Mouse (Mus musculus): ENCODE data around the gene Cap2.

DNA sequence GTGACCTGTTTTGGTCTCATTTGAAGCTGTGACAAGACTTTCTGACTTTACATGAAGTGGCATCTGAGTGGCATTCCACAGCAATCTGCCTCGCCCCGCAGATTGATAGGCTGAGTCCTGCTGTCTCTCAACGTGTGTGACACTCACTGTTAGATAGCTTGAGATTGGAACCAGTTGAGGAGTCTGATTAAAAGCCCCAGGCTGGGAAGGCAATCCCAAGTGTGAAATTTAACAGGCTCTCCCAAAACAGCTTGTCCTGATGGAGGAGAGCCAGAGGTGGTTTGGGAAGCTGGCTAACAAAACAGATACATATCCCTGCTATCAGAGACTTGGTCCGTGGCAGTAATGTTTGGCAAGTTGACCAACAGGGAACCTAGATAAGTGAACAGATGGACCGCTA lies 21.6 kb downstream of the Cap2 start:
- TF ChIP-seq EP300 (optimal IDR thresholded peaks at IDR 0.05) (no peak), CTCF (IDR thresholded peaks at IDR 0.05; ENCODE audit: low read depth) (no peak)
